Mouse (Mus musculus) limb, embryonic 12.5 days (tissue): Measurements from ENCODE around the gene Tmem143. TPM values are rescaled to one million over a fixed set of nuclear protein-coding genes. Genes with fewer than 3 reads are reported as not detected.

Source experiments
- polyA plus RNA-seq: library from polyadenylated mRNA; unstranded; fragments of >200 nt; fragmentation: Nextera tagmentation; extraction: Ambion mirVana; gene quantifications from 2 replicates; pipeline ENCODE4 v1.2.1, GENCODE M21; 2016

Tmem143 gene
- polyA plus RNA-seq, 1 experiment from 2014 or later: 6.0 TPM

Other genes starting within 250 kb of the Tmem143 start
- 0.15 TPM in 2 replicates for gene Fut2, start 230.5 kb upstream of the Tmem143 start, polyA plus RNA-seq
- gene Ntn5, start 212.9 kb upstream of the Tmem143 start, polyA plus RNA-seq: 0.13 and 0.23 TPM in 2 replicates
- gene Sec1, start 202.5 kb upstream of the Tmem143 start, polyA plus RNA-seq: 0.40 and 0.74 TPM in 2 replicates
- gene Car11, start 197.1 kb upstream of the Tmem143 start, polyA plus RNA-seq: 8.8 and 12.6 TPM in 2 replicates
- gene Dbp, start 191.9 kb upstream of the Tmem143 start, polyA plus RNA-seq: 6.4 and 8.5 TPM in 2 replicates
- gene Rpl18, start 181.5 kb upstream of the Tmem143 start, polyA plus RNA-seq: 990 and 1,038 TPM in 2 replicates
- gene Sphk2, start 178.9 kb upstream of the Tmem143 start, polyA plus RNA-seq: 32.5 TPM in 2 replicates
- 1.0 and 1.3 TPM in 2 replicates for gene Fam83e, start 175.7 kb upstream of the Tmem143 start, polyA plus RNA-seq
- gene Spaca4, start 171.1 kb upstream of the Tmem143 start, polyA plus RNA-seq: not detected in 2 replicates
- gene Lmtk3, start 113.2 kb upstream of the Tmem143 start, polyA plus RNA-seq: 3.4 and 4.9 TPM in 2 replicates
- gene Sult2b1, start 112.3 kb upstream of the Tmem143 start, polyA plus RNA-seq: 1.6 and 1.9 TPM in 2 replicates
- gene Cyth2, start 82.4 kb upstream of the Tmem143 start, polyA plus RNA-seq: 171 and 175 TPM in 2 replicates
- gene Kcnj14, start 72.2 kb upstream of the Tmem143 start, polyA plus RNA-seq: 1.6 and 2.2 TPM in 2 replicates
- 75.4 and 78.0 TPM in 2 replicates for gene Grwd1, start 66.0 kb upstream of the Tmem143 start, polyA plus RNA-seq
- gene Kdelr1, start 24.2 kb upstream of the Tmem143 start, polyA plus RNA-seq: 50.0 and 65.6 TPM in 2 replicates
- 0.35 and 0.37 TPM in 2 replicates for gene Grin2d, start 18.6 kb upstream of the Tmem143 start, polyA plus RNA-seq
- gene Syngr4, start 227 bp upstream of the Tmem143 start, polyA plus RNA-seq: 0.41 and 0.65 TPM in 2 replicates
- 58.4 and 59.0 TPM in 2 replicates for gene Emp3, start 24.5 kb downstream of the Tmem143 start, polyA plus RNA-seq
- 4.3 and 5.2 TPM in 2 replicates for gene Ccdc114, start 27.1 kb downstream of the Tmem143 start, polyA plus RNA-seq
- 0.26 and 0.42 TPM in 2 replicates for gene Abcc6, start 133.4 kb downstream of the Tmem143 start, polyA plus RNA-seq
- gene Nomo1, start 136.8 kb downstream of the Tmem143 start, polyA plus RNA-seq: 22.3 and 24.9 TPM in 2 replicates
- 0.09 and 0.30 TPM in 2 replicates for gene Kcnj11, start 203.8 kb downstream of the Tmem143 start, polyA plus RNA-seq